Mouse (Mus musculus): ENCODE measurements around the gene Prkar1b.

Prkar1b gene

GRCm38 (mm10) chr5:139110140-139110855 lies 39.5 kb downstream of the Prkar1b start:
- DNase-seq (ENCODE audit: low spot score in 2 of 2), result no peak

- DNase-seq (ENCODE audit: low spot score in 2 of 2), result no peak
These were observed 42.0 kb downstream of the Prkar1b start for GRCm38 (mm10) chr5:139107815-139108214.

GRCm38 (mm10) chr5:139101783-139102182 lies 48.0 kb downstream of the Prkar1b start:
- DNase-seq (ENCODE audit: low spot score in 2 of 2), result no peak

GRCm38 (mm10) chr5:139098991-139099972 lies 50.5 kb downstream of the Prkar1b start:
- peak in 1 of 2 experiments; percentile 3 for DNase-seq (ENCODE audit: low spot score in 2 of 2)

- no peak for DNase-seq (ENCODE audit: low spot score in 2 of 2)
These were observed 54.3 kb downstream of the Prkar1b start for GRCm38 (mm10) chr5:139095297-139096110.

- no peak for DNase-seq (ENCODE audit: low spot score in 2 of 2)
These were observed 56.3 kb downstream of the Prkar1b start for GRCm38 (mm10) chr5:139093534-139093933.

- DNase-seq (ENCODE audit: low spot score in 2 of 2), result no peak
These were observed 58.1 kb downstream of the Prkar1b start for GRCm38 (mm10) chr5:139091713-139092112.

GRCm38 (mm10) chr5:139090162-139090561 lies 59.6 kb downstream of the Prkar1b start:
- no peak for DNase-seq (ENCODE audit: low spot score in 2 of 2)

- no peak for DNase-seq (ENCODE audit: low spot score in 2 of 2)
These were observed 61.6 kb downstream of the Prkar1b start for GRCm38 (mm10) chr5:139088173-139088572.

- DNase-seq (ENCODE audit: low spot score in 2 of 2), result no peak
These were observed 64.8 kb downstream of the Prkar1b start for GRCm38 (mm10) chr5:139084831-139085519.

GRCm38 (mm10) chr5:139084302-139084701 lies 65.5 kb downstream of the Prkar1b start:
- no peak for DNase-seq (ENCODE audit: low spot score in 2 of 2)

GRCm38 (mm10) chr5:139083841-139084240 lies 66.0 kb downstream of the Prkar1b start:
- DNase-seq (ENCODE audit: low spot score in 2 of 2), result no peak

GRCm38 (mm10) chr5:139081370-139081769 lies 68.4 kb downstream of the Prkar1b start:
- DNase-seq (ENCODE audit: low spot score in 2 of 2), result no peak

GRCm38 (mm10) chr5:139078156-139078462 lies 71.7 kb downstream of the Prkar1b start:
- no peak for DNase-seq (ENCODE audit: low spot score in 2 of 2)

- no peak for DNase-seq (ENCODE audit: low spot score in 2 of 2)
These were observed 72.3 kb downstream of the Prkar1b start for GRCm38 (mm10) chr5:139077311-139078155.

GRCm38 (mm10) chr5:139076450-139076849 lies 73.4 kb downstream of the Prkar1b start:
- DNase-seq (ENCODE audit: low spot score in 2 of 2), result no peak

- DNase-seq (ENCODE audit: low spot score in 2 of 2), result no peak
These were observed 74.0 kb downstream of the Prkar1b start for GRCm38 (mm10) chr5:139075791-139076190.

- DNase-seq (ENCODE audit: low spot score in 2 of 2), result peak; percentile 40 to 47
These were observed 74.7 kb downstream of the Prkar1b start for GRCm38 (mm10) chr5:139075125-139075524.

- DNase-seq (ENCODE audit: low spot score in 2 of 2), result no peak
These were observed 75.8 kb downstream of the Prkar1b start for GRCm38 (mm10) chr5:139073977-139074376.

- DNase-seq (ENCODE audit: low spot score in 2 of 2), result no peak
These were observed 76.9 kb downstream of the Prkar1b start for GRCm38 (mm10) chr5:139072866-139073265.

Data from spleen, postnatal 36 days (tissue).